Mouse (Mus musculus): ENCODE results near the gene Tmem127. TPM values are rescaled to one million over a fixed set of nuclear protein-coding genes. Genes with fewer than 3 reads are reported as not detected.
A peak's percentile ranks its signal among the peaks of the same experiment; 100 is the strongest.

Gene Tmem127
- total and polyA plus RNA-seq, 3 experiments: 11.5 to 15.8 (median 11.9) TPM

GRCm38 (mm10) chr2:127207547-127208451, 39.9 kb upstream of the Tmem127 start, which contains the start of the genes 1810024B03Rik and Snrnp200 (continued):
- TF ChIP-seq PAX5 (IDR thresholded peaks at IDR 0.05; ENCODE audit: low read length): no peak

DNA sequence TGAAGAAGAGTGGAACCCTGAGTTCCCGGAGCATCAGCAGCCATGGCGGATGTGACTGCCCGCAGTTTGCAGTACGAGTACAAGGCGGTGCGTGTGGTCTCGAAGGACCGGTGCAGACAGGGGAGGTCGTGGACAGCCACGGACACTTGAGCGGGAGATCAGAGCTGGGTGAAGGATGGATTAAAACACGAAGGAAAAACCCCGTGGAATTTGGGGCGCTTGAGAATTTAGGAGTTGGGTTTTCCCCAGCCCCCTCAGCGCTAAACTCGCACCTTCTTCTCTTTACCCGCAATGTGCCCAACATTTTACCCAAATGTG, 39.3 kb upstream of the Tmem127 start:
- H3K4me1 ChIP-seq (ENCODE audit: control insufficient read depth in 1 of 2, insufficient read depth in 2 of 2): peaks cover 0 to 18% of the 10 kb centered on the region in 2 experiments; a peak in 2 of 4 replicates
- TF ChIP-seq TCF12 (IDR thresholded peaks at IDR 0.05; ENCODE audit: low read depth, low read length) (peak; percentile 23; the same call in 1 of the 2 replicates), MAZ (IDR thresholded peaks at IDR 0.05; ENCODE audit: low read depth, low read length) (no peak)
- in situ Hi-C loops (cut with MboI; ENCODE audit: low pct_ligation_motif_present, low pct_unique_long_range_greater_than_20kb, low sequenced_read_pairs): no loop called here
- H3K9ac ChIP-seq (ENCODE audit: insufficient read depth, low read depth): peak overlapping the region; percentile 73
- dilution Hi-C loops (cut with MboI; ENCODE audit: extremely low pct_ligation_motif_present, extremely low pct_unique_long_range_greater_than_20kb, low sequenced_read_pairs): no loop called here
- H3K36me3 ChIP-seq (replicated peaks in 1 of 2; ENCODE audit: control insufficient read depth in 1 of 2, insufficient read depth in 1 of 2, low read length in 1 of 2): peaks cover 30 to 46% of the 10 kb centered on the region in 2 experiments
- DNase-seq (ENCODE audit: extremely low read depth): no peak
- H3K4me3 ChIP-seq (replicated peaks in 1 of 3; ENCODE audit: low read depth in 2 of 3, low read length in 2 of 3, poor library complexity in 1 of 3): peak overlapping the region; percentile 75 to 89 (median 85)
- H3K79me2 ChIP-seq (replicated peaks; ENCODE audit: control insufficient read depth, extremely low read depth, insufficient read depth, poor library complexity, severe bottlenecking): peaks cover 18% of the 10 kb centered on the region
- H3K9me3 ChIP-seq (replicated peaks; ENCODE audit: low read length): no peaks in the 10 kb centered on the region
- H3K27ac ChIP-seq (ENCODE audit: insufficient read depth, low read depth): peak overlapping the region; percentile 54
- H3K27me3 ChIP-seq (replicated peaks): no peaks in the 10 kb centered on the region
- peak overlapping the region; percentile 56; the same call in 1 of the 2 replicates for H3K4me2 ChIP-seq (ENCODE audit: insufficient read depth, low read depth, poor library complexity, severe bottlenecking)

- H3K4me1 ChIP-seq (ENCODE audit: control insufficient read depth in 1 of 2, insufficient read depth in 2 of 2): peaks cover 0 to 18% of the 10 kb centered on the region in 2 experiments; a peak in 2 of 4 replicates
- no peak for TF ChIP-seq SIN3A (IDR thresholded peaks at IDR 0.05; ENCODE audit: low read length)
- no peak for TF ChIP-seq JUND (conservative IDR thresholded peaks at IDR 0.05; ENCODE audit: low read depth, low read length)
- TF ChIP-seq HCFC1 (IDR thresholded peaks at IDR 0.05; ENCODE audit: low read depth, low read length): no peak
- TF ChIP-seq KAT2A (IDR thresholded peaks at IDR 0.05; ENCODE audit: insufficient replicate concordance, low read length): no peak
- no peak for TF ChIP-seq POLR2A (IDR thresholded peaks at IDR 0.05; ENCODE audit: low read depth, low read length)
- no peak for TF ChIP-seq MAZ (IDR thresholded peaks at IDR 0.05; ENCODE audit: low read depth, low read length)
- TF ChIP-seq E2F4 (IDR thresholded peaks at IDR 0.05; ENCODE audit: insufficient replicate concordance, low read depth, low read length): no peak
- TF ChIP-seq CTCF (conservative IDR thresholded peaks at IDR 0.05 in 1 of 2, IDR thresholded peaks at IDR 0.05 in 1 of 2; ENCODE audit: low read depth in 2 of 2, low read length in 2 of 2): no peak
- TF ChIP-seq MEF2A (IDR thresholded peaks at IDR 0.05; ENCODE audit: borderline replicate concordance, low read depth, low read length): no peak
- TF ChIP-seq EP300 (IDR thresholded peaks at IDR 0.05; ENCODE audit: low read length): no peak
- no peak for TF ChIP-seq JUN (IDR thresholded peaks at IDR 0.05; ENCODE audit: insufficient read depth, low read depth, low read length)
- no peak for TF ChIP-seq PAX5 (IDR thresholded peaks at IDR 0.05; ENCODE audit: low read length)
- TF ChIP-seq RCOR1 (conservative IDR thresholded peaks at IDR 0.05; ENCODE audit: low read depth, low read length): no peak
- no peak for TF ChIP-seq USF1 (IDR thresholded peaks at IDR 0.05; ENCODE audit: low read depth, low read length)
- TF ChIP-seq CHD2 (IDR thresholded peaks at IDR 0.05; ENCODE audit: low read length): no peak
- TF ChIP-seq MAFK (IDR thresholded peaks at IDR 0.05; ENCODE audit: insufficient replicate concordance, low read length): no peak
- TF ChIP-seq ZNF384 (IDR thresholded peaks at IDR 0.05; ENCODE audit: low read depth, low read length): no peak
- TF ChIP-seq MAX (IDR thresholded peaks at IDR 0.05; ENCODE audit: low read length): no peak
- no peak for TF ChIP-seq MXI1 (IDR thresholded peaks at IDR 0.05; ENCODE audit: low read depth, low read length)
- TF ChIP-seq ELF1 (IDR thresholded peaks at IDR 0.05; ENCODE audit: low read depth, low read length): no peak
- peaks cover 43 to 58% of the 10 kb centered on the region in 2 experiments for H3K36me3 ChIP-seq (replicated peaks in 1 of 2; ENCODE audit: control insufficient read depth in 1 of 2, insufficient read depth in 1 of 2, low read length in 1 of 2)
- no peak overlapping the region for H3K9ac ChIP-seq (ENCODE audit: insufficient read depth, low read depth)
- no peak overlapping the region for H3K4me2 ChIP-seq (ENCODE audit: insufficient read depth, low read depth, poor library complexity, severe bottlenecking)
- H3K9me3 ChIP-seq (replicated peaks; ENCODE audit: low read length): no peaks in the 10 kb centered on the region
- H3K4me3 ChIP-seq (replicated peaks in 1 of 3; ENCODE audit: low read depth in 2 of 3, low read length in 2 of 3, poor library complexity in 1 of 3): no peak overlapping the region
- no peak overlapping the region for H3K27ac ChIP-seq (ENCODE audit: insufficient read depth, low read depth)
- no peaks in the 10 kb centered on the region for H3K27me3 ChIP-seq (replicated peaks)
- dilution Hi-C loops (cut with MboI; ENCODE audit: extremely low pct_ligation_motif_present, extremely low pct_unique_long_range_greater_than_20kb, low sequenced_read_pairs) (no loop called here), in situ Hi-C loops (cut with MboI; ENCODE audit: low pct_ligation_motif_present, low pct_unique_long_range_greater_than_20kb, low sequenced_read_pairs) (no loop called here)
- no peak for DNase-seq (ENCODE audit: extremely low read depth)
- H3K79me2 ChIP-seq (replicated peaks; ENCODE audit: control insufficient read depth, extremely low read depth, insufficient read depth, poor library complexity, severe bottlenecking): peaks cover 18% of the 10 kb centered on the region
These were observed 37.0 kb upstream of the Tmem127 start for GRCm38 (mm10) chr2:127210701-127211100.
